Mouse (Mus musculus) embryonic facial prominence, embryonic 10.5 days (tissue): ENCODE results near the gene Sectm1a. TPM values are rescaled to one million over a fixed set of nuclear protein-coding genes. Genes with fewer than 3 reads are reported as not detected.

Experiments used
- DNase-seq: peaks from one replicate; pipeline ENCODE4 v3.0.0-alpha.2; 2017; ENCODE audit warnings: low spot score
- H3K27ac ChIP-seq: fragments of 300-500 bp; sonication (generic); replicated peaks from 2 replicates; pipeline ENCODE4 v1.5.1; 2016; ENCODE audit warnings: mild to moderate bottlenecking
- H3K27me3 ChIP-seq: fragments of 300-500 bp; sonication (generic); replicated peaks from 2 replicates; pipeline ENCODE4 v1.6.1; 2016; ENCODE audit warnings: low read depth, mild to moderate bottlenecking; ENCODE audit not compliant: poor library complexity, severe bottlenecking
- H3K36me3 ChIP-seq: fragments of 300-500 bp; sonication (generic); replicated peaks from 2 replicates; pipeline ENCODE4 v1.6.1; 2016; ENCODE audit warnings: mild to moderate bottlenecking, moderate library complexity
- H3K4me1 ChIP-seq: fragments of 300-500 bp; sonication (generic); 2 replicates; pipeline ENCODE4 v1.6.1; 2016
- H3K4me3 ChIP-seq: fragments of 300-500 bp; sonication (generic); 2 replicates; pipeline ENCODE4 v1.5.1; 2016; ENCODE audit warnings: mild to moderate bottlenecking, moderate library complexity
- H3K9me3 ChIP-seq: fragments of 300-500 bp; sonication (generic); 2 replicates; pipeline ENCODE4 v1.6.1; 2016; ENCODE audit warnings: mild to moderate bottlenecking
- WGBS: fragments of 180-500 bp; shearing (Covaris S2); methylation state at CpG from one replicate; pipeline ENCODE4 v1.1.7; 2016; 5-methylcytosine and 5-hydroxymethylcytosine counted together
- polyA plus RNA-seq: library from polyadenylated mRNA; unstranded; fragments of >200 nt; fragmentation: Nextera tagmentation; extraction: Ambion mirVana; gene quantifications from 2 replicates; pipeline ENCODE4 v1.2.1, GENCODE M21; 2016

Sectm1a gene
- polyA plus RNA-seq, 1 experiment from 2014 or later, result not detected

DNA sequence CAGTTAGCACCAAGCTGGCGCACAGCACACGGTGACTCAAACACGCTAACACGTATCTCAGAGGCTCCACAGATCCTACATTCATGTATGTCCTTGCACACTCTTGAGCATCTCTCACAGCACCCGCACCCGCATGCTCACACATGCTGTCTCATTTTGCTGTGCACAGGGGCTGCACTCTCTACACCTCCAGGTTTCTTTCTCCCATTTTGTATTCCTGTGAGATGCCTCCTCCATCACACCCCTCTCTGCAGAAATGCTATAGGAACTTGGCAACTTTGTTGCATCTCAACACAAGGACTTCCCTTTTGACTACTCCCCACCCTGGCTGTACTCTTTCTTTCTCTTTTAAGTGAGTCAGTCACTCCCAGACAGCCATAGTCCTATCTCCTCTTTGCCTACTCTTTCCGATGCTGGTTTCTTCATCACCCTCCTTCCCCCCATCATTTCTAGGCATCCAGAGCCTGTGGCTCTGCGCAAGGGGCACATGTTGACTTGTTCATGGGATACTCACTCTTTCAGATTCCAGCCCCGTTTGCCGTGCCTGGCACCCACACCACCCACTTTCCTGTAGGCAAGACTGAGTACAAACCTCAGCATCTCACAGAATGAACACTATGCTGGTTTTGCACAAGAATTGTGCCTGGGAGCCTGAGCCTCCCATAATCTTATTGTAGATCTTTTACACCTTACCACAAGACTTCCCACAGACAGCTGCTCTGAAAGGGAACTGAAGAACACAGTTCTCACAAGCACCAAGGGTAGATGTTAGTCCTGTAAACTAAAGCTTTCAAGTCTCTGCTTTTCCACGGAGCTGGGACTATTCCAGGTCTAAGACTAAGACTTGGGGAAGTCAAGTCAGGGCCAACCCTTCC lies 42.4 kb downstream of the Sectm1a start:
- Histone ChIP-seq H3K4me3 (no peak overlapping the region), H3K27me3 (peaks cover 20% of the 10 kb centered on the region; the same call in 1 of the 2 replicates), H3K9me3 (no peaks in the 10 kb centered on the region), H3K27ac (no peak overlapping the region), H3K36me3 (no peaks in the 10 kb centered on the region), H3K4me1 (peaks cover 10% of the 10 kb centered on the region)
- WGBS, result 87% methylated on average over 11 of the region's 11 CpGs
- DNase-seq, result no peak

DNA sequence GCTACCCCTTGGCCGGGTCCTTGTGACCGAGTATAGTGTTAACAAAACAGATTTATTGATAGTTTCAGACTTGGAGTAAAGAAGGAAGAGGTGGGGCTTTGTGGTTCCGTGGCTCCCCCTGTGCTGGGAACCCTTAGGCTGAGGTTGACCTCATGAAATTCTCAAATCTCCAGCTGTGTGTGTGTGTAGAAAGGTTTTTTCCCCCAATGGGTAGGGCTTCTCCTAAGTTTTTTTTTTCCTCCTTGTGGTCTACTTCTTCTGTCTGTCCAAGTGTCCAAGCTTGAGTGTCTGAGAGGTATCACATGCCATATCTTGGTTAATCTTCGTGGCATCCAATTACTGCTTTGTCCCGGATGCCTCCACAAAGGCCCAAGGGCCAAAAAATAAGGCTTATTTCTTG lies 47.9 kb downstream of the Sectm1a start:
- peaks cover 10% of the 10 kb centered on the region for H3K4me1 ChIP-seq
- no peak overlapping the region for H3K27ac ChIP-seq
- H3K36me3 ChIP-seq, result no peaks in the 10 kb centered on the region
- peaks cover 12% of the 10 kb centered on the region; the same call in 1 of the 2 replicates for H3K27me3 ChIP-seq
- no peak overlapping the region for H3K4me3 ChIP-seq
- H3K9me3 ChIP-seq, result no peaks in the 10 kb centered on the region
- WGBS, result 84% methylated on average over 5 of the region's 5 CpGs
- DNase-seq, result no peak

DNA sequence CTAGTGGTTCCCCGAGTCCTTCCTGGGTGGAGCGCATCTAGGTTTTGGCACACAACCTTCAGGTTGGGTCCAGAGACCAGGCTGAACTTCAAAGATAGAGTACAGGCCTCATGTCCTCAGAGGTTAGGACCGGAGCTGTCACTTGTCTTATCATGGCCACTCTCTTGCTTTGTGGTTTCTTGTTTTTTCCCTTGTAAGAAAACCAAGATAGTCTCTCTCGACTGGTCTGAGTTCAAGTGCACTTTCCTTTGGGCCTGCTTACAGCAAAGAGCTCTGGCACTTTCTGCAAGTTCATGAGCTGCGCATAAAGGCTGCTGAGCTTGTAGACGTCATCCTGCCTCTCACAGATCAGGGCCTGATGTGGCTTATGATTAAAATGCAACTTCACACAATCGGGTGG lies 53.8 kb downstream of the Sectm1a start:
- H3K4me1 ChIP-seq, result no peaks in the 10 kb centered on the region
- DNase-seq, result no peak
- H3K27me3 ChIP-seq, result 0 out of 2 replicates have a peak, but pooled peaks cover 4% of the 10 kb centered on the region
- 87% methylated on average over 7 of the region's 7 CpGs for WGBS
- no peaks in the 10 kb centered on the region for H3K9me3 ChIP-seq
- no peak overlapping the region for H3K4me3 ChIP-seq
- H3K36me3 ChIP-seq, result no peaks in the 10 kb centered on the region
- H3K27ac ChIP-seq, result no peak overlapping the region

GRCm38 (mm10) chr11:121024163-121024562 lies 56.9 kb downstream of the Sectm1a start:
- Histone ChIP-seq H3K36me3 (no peaks in the 10 kb centered on the region), H3K9me3 (no peaks in the 10 kb centered on the region), H3K4me1 (no peaks in the 10 kb centered on the region), H3K27ac (no peak overlapping the region), H3K27me3 (0 out of 2 replicates have a peak, but pooled peaks cover 4% of the 10 kb centered on the region), H3K4me3 (no peak overlapping the region)
- DNase-seq, result no peak
- WGBS, result 76% methylated on average over 6 of the region's 6 CpGs

DNA sequence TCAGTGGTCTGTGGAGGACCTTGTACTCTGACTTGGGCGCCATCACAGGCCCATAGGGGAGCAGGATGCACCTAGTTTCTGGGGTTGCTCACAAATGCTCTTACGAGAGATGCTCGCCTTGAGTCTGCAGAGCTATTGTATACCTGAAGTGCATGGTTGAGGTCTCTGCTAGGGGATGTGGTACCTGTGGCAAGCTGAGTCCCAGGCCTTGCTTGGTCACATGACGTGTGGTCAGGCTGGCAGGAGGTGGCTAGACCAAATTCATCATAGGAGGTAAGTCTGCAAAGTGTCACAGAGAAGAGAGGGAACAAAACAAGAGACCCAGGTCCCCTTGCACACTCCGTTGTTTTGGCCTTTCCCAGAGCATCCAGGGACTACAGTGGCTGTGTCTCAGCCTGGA lies 61.5 kb downstream of the Sectm1a start:
- 0 out of 2 replicates have a peak, but pooled peaks cover 3% of the 10 kb centered on the region for H3K4me1 ChIP-seq
- no peak overlapping the region for H3K4me3 ChIP-seq
- peaks cover 12% of the 10 kb centered on the region; the same call in 1 of the 2 replicates for H3K27me3 ChIP-seq
- H3K27ac ChIP-seq, result no peak overlapping the region
- DNase-seq, result no peak
- H3K9me3 ChIP-seq, result no peaks in the 10 kb centered on the region
- H3K36me3 ChIP-seq, result no peaks in the 10 kb centered on the region
- 83% methylated on average over 5 of the region's 5 CpGs for WGBS

DNA sequence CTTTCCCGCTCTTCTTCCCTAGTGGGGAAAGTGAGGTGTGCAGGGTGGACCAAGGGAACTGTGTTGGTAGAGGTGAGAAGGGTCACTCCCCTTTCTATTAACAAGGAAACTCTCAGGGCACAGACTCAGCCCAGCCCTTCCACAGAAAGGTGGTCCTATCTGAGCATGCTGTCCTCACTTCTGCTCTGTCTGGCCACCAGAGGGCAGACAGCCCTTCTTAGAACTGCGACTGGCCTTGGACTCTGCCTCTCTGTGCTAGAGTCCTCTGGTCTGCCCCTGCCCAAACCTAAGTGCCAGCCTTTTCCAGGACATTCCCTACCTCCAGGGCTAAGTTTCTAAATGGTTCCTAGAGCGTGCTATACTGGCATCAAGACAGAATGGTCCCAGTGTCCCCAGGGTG lies 63.3 kb downstream of the Sectm1a start:
- Histone ChIP-seq H3K4me1 (0 out of 2 replicates have a peak, but pooled peaks cover 3% of the 10 kb centered on the region), H3K4me3 (no peak overlapping the region), H3K27ac (no peak overlapping the region), H3K36me3 (no peaks in the 10 kb centered on the region), H3K27me3 (peaks cover 12% of the 10 kb centered on the region; the same call in 1 of the 2 replicates), H3K9me3 (no peaks in the 10 kb centered on the region)
- DNase-seq, result peak; percentile 72
- WGBS, result 37% methylated on average over 3 of the region's 3 CpGs

Other genes starting within 250 kb of the Sectm1a start
- gene Ccdc57, start 148.3 kb downstream of the Sectm1a start, polyA plus RNA-seq, result 6.5 and 6.8 TPM in 2 replicates
- 131 and 182 TPM in 2 replicates for gene Slc16a3, start 132.7 kb downstream of the Sectm1a start, polyA plus RNA-seq
- gene Csnk1d, start 89.9 kb downstream of the Sectm1a start, polyA plus RNA-seq, result 129 and 133 TPM in 2 replicates
- not detected in 2 replicates for gene Cd7, start 41.8 kb downstream of the Sectm1a start, polyA plus RNA-seq
- not detected in 2 replicates for gene Sectm1b, start 17.7 kb downstream of the Sectm1a start, polyA plus RNA-seq
- gene Tex19.2, start 37.5 kb upstream of the Sectm1a start, polyA plus RNA-seq, result not detected in 2 replicates
- gene Tex19.1, start 64.9 kb upstream of the Sectm1a start, polyA plus RNA-seq, result 0.11 TPM in 1 of 2 replicates, not detected in the other
- gene Uts2r, start 79.1 kb upstream of the Sectm1a start, polyA plus RNA-seq, result 0.09 TPM in 1 of 2 replicates, not detected in the other
- gene Hexdc, start 123.2 kb upstream of the Sectm1a start, polyA plus RNA-seq, result 5.1 and 5.5 TPM in 2 replicates
- 18.5 and 21.6 TPM in 2 replicates for gene Ogfod3, start 123.5 kb upstream of the Sectm1a start, polyA plus RNA-seq
- gene Cybc1, start 148.1 kb upstream of the Sectm1a start, polyA plus RNA-seq, result 29.4 and 31.4 TPM in 2 replicates
- gene Narf, start 156.0 kb upstream of the Sectm1a start, polyA plus RNA-seq, result 55.6 and 56.8 TPM in 2 replicates
- gene Foxk2, start 178.8 kb upstream of the Sectm1a start, polyA plus RNA-seq, result 9.4 and 10.1 TPM in 2 replicates